Mouse (Mus musculus) thymus, adult 2 months (tissue): Measurements from ENCODE around the gene Mr1.

Source experiments
- CTCF ChIP-seq: fragments of 200-500 bp; IDR thresholded peaks from 2 replicates; pipeline ENCODE4 v1.5.1; 2012; ENCODE audit warnings: mild to moderate bottlenecking, control low read depth, low read length, moderate library complexity, borderline replicate concordance; ENCODE audit not compliant: control insufficient read depth, poor library complexity, insufficient read depth; ENCODE audit errors: extremely low read depth
- POLR2A ChIP-seq: fragments of 200-500 bp; IDR thresholded peaks from 2 replicates; pipeline ENCODE4 v1.6.1; 2012; ENCODE audit warnings: mild to moderate bottlenecking, low read length, control low read depth, moderate library complexity; ENCODE audit not compliant: control insufficient read depth, poor library complexity, insufficient read depth; ENCODE audit errors: extremely low read depth

DNA sequence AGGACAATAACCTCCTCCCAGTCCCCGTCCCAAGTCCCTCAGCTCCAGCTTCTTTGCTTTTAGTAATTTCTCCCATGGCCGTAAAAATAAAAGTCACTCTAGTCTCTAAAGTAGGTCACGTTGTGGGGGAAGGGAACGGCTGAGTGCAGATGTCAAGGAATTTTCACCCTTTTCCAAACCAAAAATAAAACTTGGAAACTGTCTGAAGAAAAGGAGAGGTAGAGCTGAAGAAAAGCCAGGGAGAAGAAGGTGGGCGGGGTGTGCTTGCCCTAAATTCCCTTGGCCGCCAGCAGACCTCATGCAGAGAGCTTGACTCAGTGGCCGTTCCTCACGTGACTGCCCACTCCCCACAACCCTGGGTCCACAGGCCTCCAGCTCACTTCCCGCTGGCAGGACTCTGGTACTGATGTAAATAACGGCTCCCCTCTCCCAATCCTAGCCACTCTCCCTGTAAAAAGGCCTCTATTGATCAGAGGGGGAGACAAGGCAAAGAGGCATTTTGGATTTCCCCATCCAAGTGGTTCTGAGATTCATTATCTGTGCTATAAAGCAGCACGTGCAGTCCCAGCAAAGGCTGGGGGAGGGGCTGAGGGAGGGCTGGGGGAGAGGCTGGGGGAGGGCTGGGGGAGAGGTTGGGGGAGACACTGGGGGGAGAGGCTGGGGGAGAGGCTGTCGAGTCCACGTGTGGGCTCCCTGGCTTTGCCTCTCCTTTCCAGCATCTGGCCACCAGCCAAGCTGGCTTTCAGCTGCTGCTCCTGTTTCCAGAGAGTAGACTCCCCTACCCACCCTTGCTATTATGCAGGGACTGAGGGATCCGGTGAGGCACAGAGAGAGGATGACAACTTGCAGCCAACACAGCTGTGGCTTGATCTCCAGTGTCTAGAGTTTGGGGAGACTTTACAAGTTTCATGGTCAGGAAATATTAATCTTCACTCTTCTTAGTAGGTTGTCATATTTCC is 54.5 kb downstream of the Mr1 start:
- TF ChIP-seq CTCF (no peak), POLR2A (no peak)
